ENCODE assay signal across 19 mouse cellular contexts in genomic region chr2:70885674-70886073, GRCm38 (mm10).
A peak's percentile ranks its signal among the peaks of the same experiment; 100 is the strongest.
DNase-seq lines count a peak whose midpoint lies in the region; ATAC-seq and TF ChIP-seq lines count a peak whose summit lies in the region.
"Had no signal": no experiment of that assay in that cellular context is flagged by ENCODE, and none has a peak within 500 bp of the region (broad histone marks: within the 10 kb centered on the region; RNA-seq: fewer than 3 reads in every experiment).

No protein-coding gene starts in this region.

- peak; percentile 87 for DNase-seq in 416B (ENCODE audit: low read depth)
- DNase-seq in MEL (ENCODE audit: low read depth, low spot score): peak; percentile 83
- DNase-seq in adipocyte (ENCODE audit: low spot score): no peak
- DNase-seq in urinary bladder, postnatal 36 days (ENCODE audit: low spot score in 2 of 2): no peak
- DNase-seq in cerebellum, adult 9-11 months: no peak
- DNase-seq: adrenal gland, postnatal 14 days; cerebellum, adult 2 months; gastrocnemius, postnatal 14 days; heart, postnatal 36 days; kidney, adult 8-10 months; right cerebral cortex, postnatal 25 days had no signal

- H3K9me3 ChIP-seq in MEL (replicated peaks; ENCODE audit: insufficient read depth, low read length): no peaks in the 10 kb centered on the region
- H3K9me3 ChIP-seq in liver, embryonic 12.5 days (replicated peaks): no peaks in the 10 kb centered on the region
- no peaks in the 10 kb centered on the region for H3K9me3 ChIP-seq in megakaryocyte, embryonic 14.5 days
- H3K9me3 ChIP-seq: forebrain, embryonic 12.5 days; limb, embryonic 15.5 days; neural tube, embryonic 13.5 days had no signal

- peak; percentile 79 to 88 for TF ChIP-seq EP300 in MEL (IDR thresholded peaks at IDR 0.05; ENCODE audit: low read depth in 1 of 2, low read length in 2 of 2)

- peak overlapping the region; percentile 21 for H3K4me2 ChIP-seq in liver, embryonic 12.5 days
- H3K4me2 ChIP-seq: forebrain, embryonic 12.5 days; heart, embryonic 11.5 days; limb, embryonic 15.5 days; neural tube, embryonic 13.5 days had no signal

- H3K4me3 ChIP-seq in MEL (ENCODE audit: control insufficient read depth in 1 of 2, insufficient read depth in 1 of 2, low read depth in 2 of 2, low read length in 2 of 2): peak overlapping the region; percentile 16 to 34; a peak in 2 of 4 replicates
- H3K4me3 ChIP-seq in liver, embryonic 12.5 days: no peak overlapping the region
- peak overlapping the region; percentile 83 for H3K4me3 ChIP-seq in megakaryocyte, embryonic 14.5 days (replicated peaks)
- H3K4me3 ChIP-seq: forebrain, embryonic 12.5 days; limb, embryonic 15.5 days; midbrain, embryonic 10.5 days; neural tube, embryonic 13.5 days had no signal

- no peak for TF ChIP-seq RAD21 in MEL (IDR thresholded peaks at IDR 0.05; ENCODE audit: low read depth, low read length)

- no peak for TF ChIP-seq CTCF in MEL (IDR thresholded peaks at IDR 0.05 in 2 of 3, conservative IDR thresholded peaks at IDR 0.05 in 1 of 3; ENCODE audit: control insufficient read depth in 1 of 3, insufficient read depth in 1 of 3, low read depth in 2 of 3, low read length in 3 of 3, poor library complexity in 1 of 3, severe bottlenecking in 1 of 3)

- no peaks in the 10 kb centered on the region for H3K79me2 ChIP-seq in MEL (ENCODE audit: control insufficient read depth, insufficient read depth, low read length, poor library complexity)

- no peak for TF ChIP-seq POLR2A in MEL (IDR thresholded peaks at IDR 0.05; ENCODE audit: control insufficient read depth in 1 of 2, insufficient read depth in 1 of 2, low read depth in 1 of 2, low read length in 2 of 2, poor library complexity in 1 of 2)

- WGBS in liver, embryonic 12.5 days (ENCODE audit: insufficient replicate concordance): 19% methylated on average over 6 of the region's 6 CpGs

- H3K9ac ChIP-seq in MEL (ENCODE audit: control insufficient read depth, low read depth, low read length, poor library complexity, severe bottlenecking): peak overlapping the region; percentile 2; the same call in 1 of the 2 replicates
- H3K9ac ChIP-seq in liver, embryonic 12.5 days: no peak overlapping the region
- H3K9ac ChIP-seq: forebrain, embryonic 12.5 days; limb, embryonic 15.5 days; neural tube, embryonic 13.5 days had no signal

- H3K27ac ChIP-seq in MEL (ENCODE audit: control insufficient read depth, low read depth, low read length): no peak overlapping the region; the same call in 1 of the 2 replicates
- no peak overlapping the region for H3K27ac ChIP-seq in liver, embryonic 12.5 days
- H3K27ac ChIP-seq: forebrain, embryonic 12.5 days; limb, embryonic 15.5 days; midbrain, embryonic 10.5 days; neural tube, embryonic 13.5 days had no signal

- H3K36me3 ChIP-seq in MEL (ENCODE audit: control insufficient read depth in 1 of 2, insufficient read depth in 2 of 2, low read length in 2 of 2): peaks cover 0 to 13% of the 10 kb centered on the region in 2 experiments; a peak in 2 of 4 replicates
- H3K36me3 ChIP-seq in liver, embryonic 12.5 days: no peaks in the 10 kb centered on the region
- no peaks in the 10 kb centered on the region for H3K36me3 ChIP-seq in megakaryocyte, embryonic 14.5 days (replicated peaks; ENCODE audit: low read length)
- H3K36me3 ChIP-seq: forebrain, embryonic 12.5 days; limb, embryonic 15.5 days; midbrain, embryonic 10.5 days; neural tube, embryonic 13.5 days had no signal

- ATAC-seq in liver, embryonic 12.5 days: no peak
- ATAC-seq: CD4-positive, CD25-positive, alpha-beta regulatory T cell, adult 4 months had no signal

- no peaks in the 10 kb centered on the region for H3K27me3 ChIP-seq in MEL (ENCODE audit: control insufficient read depth in 1 of 2, insufficient read depth in 2 of 2, low read length in 2 of 2)
- no peaks in the 10 kb centered on the region for H3K27me3 ChIP-seq in liver, embryonic 12.5 days (replicated peaks)
- H3K27me3 ChIP-seq in megakaryocyte, embryonic 14.5 days (replicated peaks): no peaks in the 10 kb centered on the region
- H3K27me3 ChIP-seq: forebrain, embryonic 12.5 days; limb, embryonic 15.5 days; neural tube, embryonic 13.5 days had no signal

- H3K4me1 ChIP-seq in MEL (ENCODE audit: control insufficient read depth in 1 of 2, insufficient read depth in 2 of 2, low read length in 2 of 2): peaks cover 0 to 8% of the 10 kb centered on the region in 2 experiments; a peak in 2 of 4 replicates
- peaks cover 26% of the 10 kb centered on the region for H3K4me1 ChIP-seq in liver, embryonic 12.5 days
- peaks cover 44% of the 10 kb centered on the region for H3K4me1 ChIP-seq in megakaryocyte, embryonic 14.5 days
- H3K4me1 ChIP-seq: forebrain, embryonic 12.5 days; limb, embryonic 15.5 days; midbrain, embryonic 10.5 days; neural tube, embryonic 13.5 days had no signal

TF ChIP-seq in MEL, 35 proteins besides CTCF, POLR2A, EP300 and RAD21:
- TF ChIP-seq ZNF384 (IDR thresholded peaks at IDR 0.05; ENCODE audit: low read depth, low read length) (0 out of 2 replicates have a peak, but pooled peaks have one; percentile 14), ETS1 (IDR thresholded peaks at IDR 0.05; ENCODE audit: low read depth, low read length) (peak; percentile 66; the same call in 1 of the 2 replicates), SIN3A (IDR thresholded peaks at IDR 0.05; ENCODE audit: low read length) (peak; percentile 23; the same call in 1 of the 2 replicates), POLR2AphosphoS5 (IDR thresholded peaks at IDR 0.05; ENCODE audit: borderline replicate concordance, low read depth, low read length) (no peak), SMC3 (IDR thresholded peaks at IDR 0.05; ENCODE audit: low read depth, low read length) (0 out of 2 replicates have a peak, but pooled peaks have one; percentile 17), CHD1 (IDR thresholded peaks at IDR 0.05; ENCODE audit: low read depth, low read length) (no peak), TCF12 (IDR thresholded peaks at IDR 0.05; ENCODE audit: low read depth, low read length) (peak; percentile 53; the same call in 1 of the 2 replicates), RCOR1 (IDR thresholded peaks at IDR 0.05; ENCODE audit: low read depth, low read length) (peak; percentile 75), ELF1 (IDR thresholded peaks at IDR 0.05; ENCODE audit: low read depth, low read length) (no peak), GATA1 (IDR thresholded peaks at IDR 0.05; ENCODE audit: low read depth, low read length) (peak; percentile 77)

Comparison
In these comparisons a context has a peak if more than half of its experiments do, and no peak if none do; other contexts are left out.
1. DNase-seq: peak in 416B (single experiment) and MEL (single experiment); none in adipocyte (single experiment), urinary bladder, postnatal 36 days (0 of 2) and cerebellum, adult 9-11 months (single experiment).